Mouse (Mus musculus): ENCODE results near the gene Nr5a2. TPM values are rescaled to one million over a fixed set of nuclear protein-coding genes. Genes with fewer than 3 reads are reported as not detected.

The Nr5a2 gene
- total RNA-seq, 2 experiments from 2014 or later = 2.4 to 3.0 TPM

DNA sequence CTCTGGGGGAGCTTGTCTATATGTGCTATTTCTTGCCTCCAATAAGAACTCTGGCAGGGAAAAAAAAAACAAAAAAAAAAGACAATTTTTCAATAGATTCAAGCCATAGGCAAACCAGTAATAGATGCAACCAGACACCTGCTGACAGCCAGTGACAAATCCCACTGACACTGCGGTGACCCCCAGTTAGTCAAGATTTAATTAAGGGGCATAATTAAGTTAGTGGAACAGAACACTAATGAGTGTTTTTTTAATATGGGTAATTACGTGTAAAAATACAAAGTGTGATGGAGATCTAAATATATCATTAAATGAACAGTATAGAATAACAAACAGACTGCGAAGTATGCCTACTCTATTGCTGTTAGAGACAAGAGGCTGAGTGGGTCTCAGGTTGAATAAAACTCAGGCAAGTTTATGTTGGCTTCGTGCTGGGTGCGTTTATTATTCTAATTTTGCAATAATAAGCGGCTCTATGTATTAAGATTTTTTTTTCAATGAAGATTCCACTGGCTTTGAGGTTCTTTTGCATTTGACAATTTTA is 50.7 kb downstream of the Nr5a2 start:
- no peak for DNase-seq

DNA sequence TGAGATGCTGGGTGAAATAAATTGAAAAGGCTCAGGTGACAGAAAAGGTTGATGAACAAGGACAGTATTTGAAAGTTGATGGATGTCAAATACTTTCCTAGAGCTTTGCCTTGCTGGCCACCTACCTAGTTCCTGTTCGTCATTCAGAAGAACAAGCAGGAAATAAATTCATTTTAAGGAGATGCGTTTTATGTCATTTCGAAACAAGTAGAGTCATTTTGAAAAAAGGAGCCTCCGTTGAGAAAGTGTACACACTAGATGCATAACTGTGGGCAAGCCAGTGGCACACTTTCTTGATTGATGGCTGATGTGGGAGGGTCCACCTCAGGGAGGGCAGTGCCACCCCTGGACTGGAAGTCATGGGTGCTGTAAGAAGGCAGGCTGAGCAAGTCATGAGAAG is 62.1 kb downstream of the Nr5a2 start:
- DNase-seq = no peak

GRCm38 (mm10) chr1:136896351-136896750 is 63.9 kb downstream of the Nr5a2 start:
- no peak for DNase-seq

DNA sequence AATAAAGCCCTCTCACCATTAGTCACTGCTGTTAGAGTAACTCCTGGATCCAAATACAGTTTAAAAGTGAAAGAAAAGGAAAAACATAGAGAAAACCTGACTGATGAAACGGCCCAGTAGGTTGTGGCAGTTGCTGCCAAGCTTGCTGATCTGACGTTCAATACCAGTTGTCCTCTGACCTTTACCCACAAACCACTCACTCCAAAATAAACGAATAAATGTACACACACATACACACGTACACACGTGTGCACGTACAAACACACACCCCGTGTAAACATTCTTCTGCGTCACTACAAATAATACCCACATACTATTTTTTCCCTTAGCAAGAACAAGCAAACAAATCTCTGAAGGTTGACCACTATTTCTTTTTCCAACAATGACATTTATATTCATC is 64.4 kb downstream of the Nr5a2 start:
- DNase-seq = no peak

GRCm38 (mm10) chr1:136894753-136895152 is 65.5 kb downstream of the Nr5a2 start:
- DNase-seq = no peak

DNA sequence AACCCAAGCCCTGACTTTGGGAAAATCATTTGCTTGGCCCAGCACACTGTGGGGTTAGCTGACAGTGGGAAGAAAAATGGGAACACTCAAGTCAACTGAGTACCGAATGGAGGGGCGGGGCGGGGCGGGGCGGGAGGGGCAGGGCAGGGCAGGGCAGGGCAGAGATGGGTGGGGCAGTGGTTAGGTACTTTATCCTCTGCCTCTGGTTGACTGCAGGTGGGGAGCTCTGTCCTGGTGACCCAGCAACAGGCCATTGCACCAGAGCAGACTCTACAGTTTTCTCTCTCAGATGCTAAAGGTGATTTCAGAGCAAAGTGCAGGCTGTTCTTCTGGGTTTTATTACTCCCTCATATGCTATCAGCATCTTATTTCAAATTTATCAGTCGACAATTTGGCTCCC is 67.1 kb downstream of the Nr5a2 start:
- no peak for DNase-seq

DNA sequence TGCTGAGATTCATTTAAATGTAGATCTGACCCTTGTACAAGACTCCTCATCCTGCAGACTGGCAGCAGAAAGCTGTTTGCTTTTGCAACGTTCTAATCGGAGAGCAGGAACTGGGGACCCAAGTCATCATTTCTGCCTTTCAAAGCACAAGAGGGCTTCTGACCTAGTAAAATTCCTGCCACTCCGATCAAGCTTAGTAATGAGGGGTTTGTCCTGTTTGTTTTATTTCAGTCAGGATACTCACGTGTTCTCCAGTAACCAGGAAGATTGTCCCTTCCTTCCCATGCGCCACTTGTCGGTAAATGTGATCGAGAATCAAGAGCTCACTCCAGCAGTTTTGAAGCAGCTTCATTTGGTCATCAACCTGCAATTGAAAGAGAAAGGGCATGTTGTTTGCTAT is 69.8 kb downstream of the Nr5a2 start:
- DNase-seq = no peak

DNA sequence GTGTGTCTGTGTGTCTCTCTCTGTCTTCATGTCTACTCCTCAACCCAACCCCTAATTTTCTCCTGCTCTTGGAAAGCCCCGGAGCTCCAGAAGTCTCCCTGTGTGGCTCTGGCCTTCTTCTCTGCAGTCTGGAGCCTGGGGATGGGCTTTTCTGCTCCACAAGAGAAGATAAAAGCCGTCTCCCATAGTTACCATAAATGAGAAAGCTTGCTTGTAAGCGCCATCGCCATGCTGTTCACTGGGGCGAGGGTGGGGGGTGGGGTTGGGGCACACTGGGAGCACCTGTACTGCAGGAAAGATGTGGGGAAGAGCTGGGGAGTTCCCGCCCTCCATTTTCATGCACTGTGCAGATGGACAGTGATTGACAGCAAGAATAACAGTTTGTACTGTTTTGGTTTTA is 71.5 kb downstream of the Nr5a2 start:
- DNase-seq = no peak

- DNase-seq = no peak
Observed at GRCm38 (mm10) chr1:136886678-136887077, 73.6 kb downstream of the Nr5a2 start.

DNA sequence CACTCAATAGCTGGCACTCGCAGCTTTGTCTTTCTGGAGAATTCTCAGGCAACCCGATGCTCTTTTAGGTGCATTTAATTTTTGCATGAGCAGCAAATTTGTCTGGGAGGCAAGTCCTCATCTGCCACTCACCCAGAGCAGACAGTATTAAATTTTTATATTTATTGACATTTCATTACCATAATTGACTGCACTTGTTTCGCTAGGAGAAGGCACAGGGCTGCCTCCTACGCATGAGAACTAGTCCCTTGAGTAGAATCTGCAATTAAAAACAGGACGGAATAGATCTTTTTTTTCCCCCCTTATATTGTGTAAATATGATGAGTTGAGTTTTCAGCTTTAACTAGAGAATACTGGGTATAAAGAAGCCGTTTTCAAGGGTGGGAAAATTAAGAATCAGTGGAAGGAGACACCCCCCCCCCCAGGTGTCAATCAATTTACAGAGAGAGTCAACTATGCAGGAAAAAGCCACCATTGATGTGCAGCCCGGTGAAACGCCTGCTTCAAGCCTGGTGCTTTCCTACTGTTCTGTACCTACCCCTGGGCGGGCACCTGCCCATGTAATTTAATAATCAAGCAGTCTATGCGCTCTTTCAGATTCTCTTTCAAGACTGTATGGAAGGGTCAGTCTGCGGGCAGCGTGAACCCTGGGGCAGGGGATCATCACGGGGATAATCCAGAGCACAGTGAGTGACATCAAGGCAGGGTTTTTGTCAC is 76.6 kb downstream of the Nr5a2 start:
- DNase-seq = no peak

DNA sequence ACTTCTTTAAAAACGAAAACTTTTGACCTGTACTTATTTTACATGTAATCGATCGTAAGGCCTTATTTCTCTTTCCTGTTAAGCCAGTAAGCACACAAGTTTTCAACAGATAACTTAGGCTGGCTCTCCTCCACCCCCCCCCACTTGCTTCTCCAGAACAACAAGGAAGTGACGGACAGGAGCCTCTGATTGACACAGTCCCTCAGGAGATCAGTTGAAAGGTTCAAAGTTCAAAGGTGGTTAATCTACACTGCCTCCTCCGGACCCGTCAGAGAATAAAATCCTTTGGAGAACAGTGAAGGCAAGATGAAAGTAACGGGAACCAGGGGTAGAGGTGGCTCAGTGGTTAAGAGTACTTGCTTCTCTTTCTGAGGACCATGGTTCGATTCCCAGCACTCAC is 80.0 kb downstream of the Nr5a2 start:
- no peak for DNase-seq

GRCm38 (mm10) chr1:136875006-136875405 is 85.2 kb downstream of the Nr5a2 start:
- DNase-seq = no peak

- peak; percentile 71 for DNase-seq
Observed at GRCm38 (mm10) chr1:136868955-136869354, 91.3 kb downstream of the Nr5a2 start.

GRCm38 (mm10) chr1:136868285-136868684 is 92.0 kb downstream of the Nr5a2 start:
- no peak for DNase-seq

DNA sequence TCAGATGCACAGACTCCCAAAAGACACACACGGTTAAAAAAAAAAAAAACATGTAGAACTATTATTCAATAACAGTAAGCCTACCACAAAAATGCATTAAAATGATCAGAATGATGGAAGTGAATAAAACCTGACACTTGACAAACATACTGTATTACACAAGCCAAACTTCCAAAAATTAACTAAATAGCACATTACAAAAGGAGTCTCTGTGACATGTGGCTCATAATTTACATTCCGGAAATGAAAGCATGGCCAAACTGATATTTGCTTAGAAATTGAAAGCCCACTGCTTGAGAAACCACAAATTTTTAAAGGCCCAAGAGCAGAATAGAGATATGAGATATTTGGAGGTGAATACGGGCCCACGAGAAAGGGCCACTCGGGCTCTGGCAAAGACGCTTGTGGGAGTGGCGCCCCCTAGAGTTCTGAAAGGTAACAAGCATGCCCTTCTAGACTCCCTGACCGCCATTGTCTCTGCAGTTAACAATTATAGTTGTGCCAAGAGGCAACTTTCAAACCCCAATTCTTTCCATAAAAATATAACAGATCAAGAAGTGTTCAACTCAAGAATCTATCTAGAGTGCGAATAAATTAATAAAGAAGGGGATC is 93.7 kb downstream of the Nr5a2 start:
- DNase-seq = no peak

GRCm38 (mm10) chr1:136863209-136863608 is 97.0 kb downstream of the Nr5a2 start:
- no peak for DNase-seq

- no peak for DNase-seq
Observed at GRCm38 (mm10) chr1:136859454-136859853, 100.8 kb downstream of the Nr5a2 start.

DNA sequence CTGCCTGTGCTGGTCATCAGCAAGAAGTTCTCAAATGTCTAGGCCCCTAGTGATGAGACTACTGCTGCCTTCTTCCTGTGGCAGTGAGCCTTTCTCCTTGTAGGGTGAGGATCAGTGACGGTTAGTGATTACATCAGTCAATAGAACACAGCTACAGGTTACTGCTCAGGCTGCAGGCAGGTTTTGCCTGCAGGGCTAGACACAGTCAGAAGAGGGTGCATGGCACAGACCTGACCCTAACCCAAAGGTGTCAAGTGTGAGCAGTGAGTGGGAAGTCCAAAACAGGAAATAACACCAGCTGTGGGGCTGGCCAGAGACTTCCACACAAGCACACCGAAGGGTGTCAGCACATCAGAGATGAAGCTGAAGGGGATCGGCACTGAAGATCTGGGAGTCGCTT is 101.5 kb downstream of the Nr5a2 start:
- DNase-seq = no peak

GRCm38 (mm10) chr1:136856104-136856503 is 104.1 kb downstream of the Nr5a2 start:
- DNase-seq = no peak

DNA sequence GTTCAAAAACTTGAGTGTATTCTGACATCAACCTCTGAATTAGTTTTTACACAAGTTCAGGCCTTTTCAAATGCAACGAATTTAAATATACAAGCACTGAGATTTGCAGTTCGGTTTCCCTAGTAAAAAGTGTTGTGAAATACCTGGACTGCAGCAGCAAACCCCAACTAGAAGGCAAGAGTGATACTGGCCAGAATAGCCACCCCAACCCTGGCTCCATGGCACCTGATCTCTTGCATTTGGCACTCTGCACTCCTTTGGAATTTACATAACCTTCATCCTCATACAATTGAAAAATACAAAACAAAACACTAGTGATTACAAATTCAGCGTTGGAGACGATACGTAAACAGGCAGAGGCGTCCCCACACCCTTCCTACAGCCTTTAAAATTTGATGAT is 111.5 kb downstream of the Nr5a2 start:
- no peak for DNase-seq

DNA sequence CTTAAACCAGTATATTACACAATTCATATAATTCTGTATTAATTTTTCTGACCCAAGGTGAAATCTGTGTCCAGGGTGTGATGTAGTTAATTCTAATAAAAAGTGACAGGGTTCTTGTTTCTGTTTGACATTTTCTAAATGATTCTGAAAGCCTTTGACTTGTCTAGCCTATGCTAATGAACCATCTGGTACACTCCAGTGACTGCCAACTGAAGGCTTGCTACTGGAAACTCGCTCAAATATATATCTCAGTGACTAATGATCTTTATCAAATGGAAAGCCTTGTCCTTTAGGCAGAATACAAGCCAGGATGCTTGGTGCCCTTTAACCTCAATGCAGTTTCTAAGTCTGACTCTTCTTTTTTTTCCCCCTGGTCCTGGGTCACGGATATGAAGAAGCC is 114.2 kb downstream of the Nr5a2 start:
- no peak for DNase-seq

DNA sequence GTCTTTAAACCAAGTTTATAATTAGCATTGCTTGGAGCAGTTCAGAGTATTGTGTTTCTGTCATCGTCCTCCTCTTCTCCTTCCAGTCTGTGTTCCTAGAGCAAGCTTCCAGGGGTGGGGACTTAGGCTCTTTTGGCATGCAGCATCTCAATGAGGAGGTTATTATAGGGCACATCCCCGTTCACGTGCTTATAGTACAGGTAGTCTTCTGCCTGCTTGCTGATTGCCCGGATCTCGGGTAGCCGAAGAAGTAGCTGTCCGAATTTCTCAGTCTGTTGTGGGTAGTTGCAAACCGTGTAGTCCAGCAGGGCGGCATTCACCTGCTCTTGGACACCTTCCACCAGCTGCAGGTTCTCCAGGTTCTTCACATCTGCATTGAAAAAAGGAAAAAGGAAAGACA is 114.9 kb downstream of the Nr5a2 start:
- DNase-seq = no peak

- no peak for DNase-seq
Observed at GRCm38 (mm10) chr1:136840512-136840911, 119.7 kb downstream of the Nr5a2 start.

GRCm38 (mm10) chr1:136839202-136839601 is 121.0 kb downstream of the Nr5a2 start:
- no peak for DNase-seq

Measured in heart, postnatal 4 days (tissue).